Mouse (Mus musculus) kidney, postnatal 0 days (tissue): ENCODE results near the gene Dgki. TPM values are rescaled to one million over a fixed set of nuclear protein-coding genes. Genes with fewer than 3 reads are reported as not detected.

ENCODE experiments used
- ATAC-seq: fragments of 200-750 bp; cut with Nextera tagmentation; replicated peaks from 2 replicates; pipeline ENCODE4 v1.8.0; 2017; ENCODE audit warnings: low read depth, moderate number of reproducible peaks, moderate TSS enrichment, moderate library complexity; ENCODE audit not compliant: low FRiP score
- DNase-seq: peaks from one replicate; pipeline ENCODE4 v3.0.0-alpha.2; 2016; ENCODE audit warnings: low spot score
- H3K27ac ChIP-seq: fragments of 300-500 bp; sonication (generic); 2 replicates; pipeline ENCODE4 v1.5.1; 2014; ENCODE audit warnings: mild to moderate bottlenecking
- H3K27me3 ChIP-seq: fragments of 300-500 bp; sonication (generic); 2 replicates; pipeline ENCODE4 v1.6.1; 2014; ENCODE audit warnings: low read length, mixed read lengths; ENCODE audit not compliant: insufficient read depth
- H3K36me3 ChIP-seq: fragments of 300-500 bp; sonication (generic); 2 replicates; pipeline ENCODE4 v1.6.1; 2014; ENCODE audit warnings: low read length, mixed read lengths; ENCODE audit not compliant: insufficient read depth
- H3K4me1 ChIP-seq: fragments of 300-500 bp; sonication (generic); replicated peaks from 2 replicates; pipeline ENCODE4 v1.6.1; 2014; ENCODE audit warnings: antibody characterized with exemption, low read length, mixed read lengths; ENCODE audit not compliant: insufficient read depth
- H3K4me2 ChIP-seq: fragments of 300-500 bp; sonication (generic); 2 replicates; pipeline ENCODE4 v1.6.1; 2014; ENCODE audit warnings: mild to moderate bottlenecking, low read length, moderate library complexity, mixed read lengths
- H3K4me3 ChIP-seq: fragments of 300-500 bp; sonication (generic); replicated peaks from 2 replicates; pipeline ENCODE4 v1.5.1; 2014; ENCODE audit warnings: low read depth, low read length
- H3K9ac ChIP-seq: fragments of 300-500 bp; sonication (generic); 2 replicates; pipeline ENCODE4 v1.6.1; 2014; ENCODE audit warnings: low read depth, low read length
- H3K9me3 ChIP-seq: fragments of 300-500 bp; sonication (generic); replicated peaks from 2 replicates; pipeline ENCODE4 v1.6.1; 2016; ENCODE audit warnings: low read length, inconsistent platforms, mixed read lengths
- CTCF ChIP-seq: IDR thresholded peaks from 2 replicates; pipeline ENCODE4 v1.5.1; 2016; ENCODE audit warnings: antibody characterized with exemption, low read depth, mild to moderate bottlenecking, moderate library complexity
- WGBS: fragments of 180-500 bp; shearing (Covaris S2); extraction: QIAGEN DNeasy Blood & Tissue Kit; methylation state at CpG from one replicate; pipeline ENCODE4 v1.1.7; 2014; 5-methylcytosine and 5-hydroxymethylcytosine counted together
- polyA plus RNA-seq: library from polyadenylated mRNA; unstranded; fragments of >200 nt; fragmentation: Nextera tagmentation; extraction: Ambion mirVana; gene quantifications from 2 replicates; pipeline ENCODE4 v1.2.1, GENCODE M21; 2015

Dgki gene
- polyA plus RNA-seq, 1 experiment from 2014 or later: 0.76 TPM

- Histone ChIP-seq H3K4me3 (no peak overlapping the region), H3K9ac (no peak overlapping the region), H3K27me3 (no peaks in the 10 kb centered on the region), H3K4me2 (no peak overlapping the region), H3K36me3 (no peaks in the 10 kb centered on the region), H3K9me3 (no peaks in the 10 kb centered on the region), H3K27ac (no peak overlapping the region), H3K4me1 (no peaks in the 10 kb centered on the region)
- TF ChIP-seq CTCF: no peak
- ATAC-seq: no peak
- 56% methylated on average over 3 of the region's 3 CpGs for WGBS
- no peak for DNase-seq
These were observed 309.8 kb downstream of the Dgki start for GRCm38 (mm10) chr6:36990186-36990585.

- Histone ChIP-seq H3K36me3 (no peaks in the 10 kb centered on the region), H3K4me1 (no peaks in the 10 kb centered on the region), H3K9ac (no peak overlapping the region), H3K9me3 (no peaks in the 10 kb centered on the region), H3K4me2 (no peak overlapping the region), H3K4me3 (no peak overlapping the region), H3K27me3 (no peaks in the 10 kb centered on the region), H3K27ac (no peak overlapping the region)
- no peak for DNase-seq
- TF ChIP-seq CTCF: no peak
- ATAC-seq: no peak
- WGBS: 86% methylated on average over 3 of the region's 3 CpGs
These were observed 311.2 kb downstream of the Dgki start for GRCm38 (mm10) chr6:36988800-36989199.

DNA sequence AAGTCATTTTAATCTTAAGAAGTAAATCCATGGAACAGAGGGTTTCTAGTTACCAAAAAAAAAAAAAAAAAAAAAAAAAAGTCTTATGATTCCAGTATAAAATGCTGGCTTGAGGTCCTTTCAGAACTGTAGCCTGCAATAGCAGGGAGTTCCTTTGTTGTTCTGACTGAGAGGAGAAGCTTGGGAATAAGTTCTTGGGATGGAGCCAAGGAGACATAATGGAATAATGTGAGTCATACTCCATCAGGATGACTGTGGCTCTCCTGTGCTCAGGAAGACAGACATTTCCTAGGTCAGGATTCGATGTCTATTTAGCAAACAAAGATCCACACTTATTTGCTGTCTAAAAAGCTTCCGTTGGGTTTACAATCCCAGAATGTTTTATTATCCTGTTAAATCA is 318.3 kb downstream of the Dgki start:
- H3K9ac ChIP-seq: no peak overlapping the region
- H3K36me3 ChIP-seq: no peaks in the 10 kb centered on the region
- no peaks in the 10 kb centered on the region for H3K9me3 ChIP-seq
- H3K4me1 ChIP-seq: no peaks in the 10 kb centered on the region
- WGBS: 44% methylated on average over 2 of the region's 2 CpGs
- H3K27ac ChIP-seq: no peak overlapping the region
- no peak overlapping the region for H3K4me3 ChIP-seq
- TF ChIP-seq CTCF: no peak
- H3K4me2 ChIP-seq: no peak overlapping the region
- DNase-seq (peak; percentile 78), ATAC-seq (no peak)
- no peaks in the 10 kb centered on the region for H3K27me3 ChIP-seq

GRCm38 (mm10) chr6:36980475-36980874 is 319.5 kb downstream of the Dgki start:
- H3K4me1 ChIP-seq: no peaks in the 10 kb centered on the region
- no peak overlapping the region for H3K27ac ChIP-seq
- H3K27me3 ChIP-seq: no peaks in the 10 kb centered on the region
- H3K36me3 ChIP-seq: no peaks in the 10 kb centered on the region
- H3K9me3 ChIP-seq: no peaks in the 10 kb centered on the region
- DNase-seq (no peak), ATAC-seq (no peak)
- H3K4me2 ChIP-seq: no peak overlapping the region
- WGBS: 78% methylated on average over 5 of the region's 5 CpGs
- no peak overlapping the region for H3K9ac ChIP-seq
- H3K4me3 ChIP-seq: no peak overlapping the region
- no peak for TF ChIP-seq CTCF

DNA sequence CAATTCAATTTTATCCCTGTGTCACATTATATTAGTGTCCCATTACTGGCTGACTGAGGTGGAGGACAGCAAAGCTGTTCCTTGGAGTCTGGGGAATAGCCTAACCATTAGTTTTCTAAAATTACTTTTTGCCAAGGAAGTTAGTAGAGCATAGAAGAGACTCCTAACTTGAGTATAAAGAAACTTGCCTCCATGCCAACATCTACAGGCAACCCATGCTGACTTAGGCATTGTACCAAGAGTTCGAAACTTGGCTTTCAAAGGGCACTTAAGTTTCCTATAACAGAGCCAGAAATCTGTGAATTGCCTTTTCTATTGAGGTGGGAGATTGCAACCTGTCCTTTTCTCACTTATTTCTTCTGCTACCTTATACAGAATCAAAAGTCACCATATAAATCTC is 321.8 kb downstream of the Dgki start:
- no peak for TF ChIP-seq CTCF
- Histone ChIP-seq H3K9ac (no peak overlapping the region), H3K9me3 (no peaks in the 10 kb centered on the region), H3K4me3 (no peak overlapping the region), H3K4me2 (no peak overlapping the region), H3K4me1 (no peaks in the 10 kb centered on the region), H3K36me3 (no peaks in the 10 kb centered on the region), H3K27ac (no peak overlapping the region), H3K27me3 (no peaks in the 10 kb centered on the region)
- no peak for DNase-seq
- WGBS: 94% methylated on average over 1 of the region's 1 CpGs
- ATAC-seq: no peak

DNA sequence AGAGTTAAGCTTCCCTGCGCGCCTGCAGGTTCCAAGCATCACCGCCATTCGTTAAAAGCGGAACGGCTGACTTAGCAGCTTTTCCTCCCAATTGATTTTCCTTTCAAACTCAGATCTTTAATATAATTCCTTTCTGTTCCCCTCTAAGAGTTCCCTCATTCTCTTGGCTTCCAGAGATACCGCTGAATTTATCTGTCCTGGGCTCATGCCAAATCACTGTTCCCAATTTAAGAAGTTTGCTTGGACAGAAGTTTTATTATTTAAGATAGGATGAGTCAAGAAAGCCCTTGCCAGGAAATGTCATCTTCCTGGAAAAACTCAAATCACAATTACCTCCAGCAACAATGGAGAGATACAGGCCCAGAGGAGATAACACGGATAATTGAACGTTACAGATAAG is 326.9 kb downstream of the Dgki start:
- no peak overlapping the region for H3K27ac ChIP-seq
- no peak overlapping the region for H3K4me3 ChIP-seq
- no peaks in the 10 kb centered on the region for H3K9me3 ChIP-seq
- 52% methylated on average over 9 of the region's 9 CpGs for WGBS
- ATAC-seq (no peak), DNase-seq (peak; percentile 32)
- H3K27me3 ChIP-seq: no peaks in the 10 kb centered on the region
- no peak overlapping the region for H3K9ac ChIP-seq
- H3K4me2 ChIP-seq: no peak overlapping the region
- no peak for TF ChIP-seq CTCF
- H3K36me3 ChIP-seq: no peaks in the 10 kb centered on the region
- 0 out of 2 replicates have a peak, but pooled peaks cover 3% of the 10 kb centered on the region for H3K4me1 ChIP-seq

DNA sequence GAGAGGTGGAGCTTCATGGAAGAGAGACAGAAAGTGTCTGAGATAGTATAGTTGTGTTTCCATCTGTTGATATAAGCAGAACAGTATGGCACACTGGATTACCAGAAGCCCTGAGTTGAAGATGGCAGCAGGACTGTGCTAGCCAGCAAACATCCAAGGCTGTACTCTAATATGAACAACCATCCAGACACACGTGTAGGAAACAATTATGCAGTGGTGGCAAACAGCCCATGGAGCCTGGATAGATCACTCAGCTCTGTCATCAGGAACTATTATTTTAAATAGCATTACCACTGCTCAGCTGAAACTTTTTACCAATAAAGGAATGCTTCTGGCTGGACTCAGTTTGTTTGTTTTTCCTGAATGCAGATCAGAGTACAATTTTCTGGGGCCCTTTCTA is 327.5 kb downstream of the Dgki start:
- Histone ChIP-seq H3K4me3 (no peak overlapping the region), H3K27ac (0 out of 2 replicates have a peak overlapping the region, but pooled peaks have one; percentile 14), H3K36me3 (no peaks in the 10 kb centered on the region), H3K27me3 (no peaks in the 10 kb centered on the region), H3K9ac (no peak overlapping the region), H3K4me1 (0 out of 2 replicates have a peak, but pooled peaks cover 3% of the 10 kb centered on the region), H3K9me3 (no peaks in the 10 kb centered on the region), H3K4me2 (no peak overlapping the region)
- ATAC-seq (no peak), DNase-seq (no peak)
- TF ChIP-seq CTCF: no peak
- 41% methylated on average over 1 of the region's 1 CpGs for WGBS
